Mouse (Mus musculus): ENCODE data around the gene Rbm20. TPM values are rescaled to one million over a fixed set of nuclear protein-coding genes. Genes with fewer than 3 reads are reported as not detected.

The Rbm20 gene
- polyA plus RNA-seq, 1 experiment from 2014 or later = 0.88 TPM

GRCm38 (mm10) chr19:53891569-53891968, 214.5 kb downstream of the Rbm20 start:
- 91% methylated on average over 2 of the region's 2 CpGs for WGBS
- no peak overlapping the region for H3K27ac ChIP-seq (ENCODE audit: low read depth, low read length)

GRCm38 (mm10) chr19:53892061-53892460, 215.0 kb downstream of the Rbm20 start, which contains the start of gene Pdcd4:
TSS of gene Pdcd4 (plus strand) at chr19:53892231.
- 57% methylated on average over 3 of the region's 3 CpGs for WGBS
- Histone ChIP-seq H3K4me1 (ENCODE audit: control insufficient read depth, insufficient read depth, low read depth, low read length) (no peaks in the 10 kb centered on the region), H3K9me3 (ENCODE audit: control insufficient read depth, low read length) (no peaks in the 10 kb centered on the region), H3K9ac (ENCODE audit: low read depth, low read length) (no peak within 1 kb of the TSS), H3K27ac (ENCODE audit: low read depth, low read length) (no peak within 1 kb of the TSS), H3K36me3 (ENCODE audit: control insufficient read depth, insufficient read depth, low read length) (no peaks in the 10 kb centered on the region), H3K4me2 (ENCODE audit: low read length) (no peak within 1 kb of the TSS), H3K4me3 (ENCODE audit: low read length) (no peak within 1 kb of the TSS), H3K27me3 (replicated peaks; ENCODE audit: control insufficient read depth, insufficient read depth, low read length) (no peaks in the 10 kb centered on the region)
- ATAC-seq = no peak

More at GRCm38 (mm10) chr19:53891569-53891968, 214.5 kb downstream of the Rbm20 start:
- Histone ChIP-seq H3K9ac (ENCODE audit: low read depth, low read length) (no peak overlapping the region), H3K4me1 (ENCODE audit: control insufficient read depth, insufficient read depth, low read depth, low read length) (no peaks in the 10 kb centered on the region), H3K4me3 (ENCODE audit: low read length) (no peak overlapping the region), H3K9me3 (ENCODE audit: control insufficient read depth, low read length) (no peaks in the 10 kb centered on the region), H3K4me2 (ENCODE audit: low read length) (no peak overlapping the region), H3K27me3 (replicated peaks; ENCODE audit: control insufficient read depth, insufficient read depth, low read length) (no peaks in the 10 kb centered on the region), H3K36me3 (ENCODE audit: control insufficient read depth, insufficient read depth, low read length) (no peaks in the 10 kb centered on the region)
- no peak for ATAC-seq

- Histone ChIP-seq H3K9me3 (ENCODE audit: control insufficient read depth, low read length) (no peaks in the 10 kb centered on the region), H3K27ac (ENCODE audit: low read depth, low read length) (no peak overlapping the region), H3K4me3 (ENCODE audit: low read length) (no peak overlapping the region), H3K9ac (ENCODE audit: low read depth, low read length) (no peak overlapping the region), H3K27me3 (replicated peaks; ENCODE audit: control insufficient read depth, insufficient read depth, low read length) (no peaks in the 10 kb centered on the region), H3K4me2 (ENCODE audit: low read length) (no peak overlapping the region), H3K4me1 (ENCODE audit: control insufficient read depth, insufficient read depth, low read depth, low read length) (no peaks in the 10 kb centered on the region), H3K36me3 (ENCODE audit: control insufficient read depth, insufficient read depth, low read length) (no peaks in the 10 kb centered on the region)
- no peak for ATAC-seq
- 72% methylated on average over 9 of the region's 9 CpGs for WGBS
These were observed 215.8 kb downstream of the Rbm20 start for GRCm38 (mm10) chr19:53892838-53893359.

- H3K27ac ChIP-seq (ENCODE audit: low read depth, low read length) = no peak overlapping the region
- no peak overlapping the region for H3K4me3 ChIP-seq (ENCODE audit: low read length)
- H3K9ac ChIP-seq (ENCODE audit: low read depth, low read length) = no peak overlapping the region
- WGBS = 68% methylated on average over 3 of the region's 3 CpGs
- H3K27me3 ChIP-seq (replicated peaks; ENCODE audit: control insufficient read depth, insufficient read depth, low read length) = no peaks in the 10 kb centered on the region
- ATAC-seq = no peak
- H3K4me1 ChIP-seq (ENCODE audit: control insufficient read depth, insufficient read depth, low read depth, low read length) = no peaks in the 10 kb centered on the region
- no peak overlapping the region for H3K4me2 ChIP-seq (ENCODE audit: low read length)
- H3K9me3 ChIP-seq (ENCODE audit: control insufficient read depth, low read length) = no peaks in the 10 kb centered on the region
- H3K36me3 ChIP-seq (ENCODE audit: control insufficient read depth, insufficient read depth, low read length) = no peaks in the 10 kb centered on the region
These were observed 216.6 kb downstream of the Rbm20 start for GRCm38 (mm10) chr19:53893711-53894171.

GRCm38 (mm10) chr19:53894538-53895121, 217.5 kb downstream of the Rbm20 start:
- Histone ChIP-seq H3K4me2 (ENCODE audit: low read length) (no peak overlapping the region), H3K27ac (ENCODE audit: low read depth, low read length) (no peak overlapping the region), H3K4me3 (ENCODE audit: low read length) (no peak overlapping the region), H3K4me1 (ENCODE audit: control insufficient read depth, insufficient read depth, low read depth, low read length) (no peaks in the 10 kb centered on the region), H3K27me3 (replicated peaks; ENCODE audit: control insufficient read depth, insufficient read depth, low read length) (no peaks in the 10 kb centered on the region), H3K36me3 (ENCODE audit: control insufficient read depth, insufficient read depth, low read length) (no peaks in the 10 kb centered on the region), H3K9ac (ENCODE audit: low read depth, low read length) (no peak overlapping the region), H3K9me3 (ENCODE audit: control insufficient read depth, low read length) (no peaks in the 10 kb centered on the region)
- ATAC-seq = no peak
- WGBS = 78% methylated on average over 12 of the region's 12 CpGs

GRCm38 (mm10) chr19:53898046-53898445, 220.9 kb downstream of the Rbm20 start:
- no peak overlapping the region for H3K4me3 ChIP-seq (ENCODE audit: low read length)
- no peaks in the 10 kb centered on the region for H3K27me3 ChIP-seq (replicated peaks; ENCODE audit: control insufficient read depth, insufficient read depth, low read length)
- no peak overlapping the region for H3K4me2 ChIP-seq (ENCODE audit: low read length)
- no peaks in the 10 kb centered on the region for H3K36me3 ChIP-seq (ENCODE audit: control insufficient read depth, insufficient read depth, low read length)
- peaks cover 7% of the 10 kb centered on the region for H3K4me1 ChIP-seq (ENCODE audit: control insufficient read depth, insufficient read depth, low read depth, low read length)
- no peaks in the 10 kb centered on the region for H3K9me3 ChIP-seq (ENCODE audit: control insufficient read depth, low read length)
- H3K9ac ChIP-seq (ENCODE audit: low read depth, low read length) = no peak overlapping the region
- H3K27ac ChIP-seq (ENCODE audit: low read depth, low read length) = no peak overlapping the region
- no peak for ATAC-seq
- 78% methylated on average over 5 of the region's 5 CpGs for WGBS

GRCm38 (mm10) chr19:53898498-53898897, 221.4 kb downstream of the Rbm20 start:
- no peaks in the 10 kb centered on the region for H3K27me3 ChIP-seq (replicated peaks; ENCODE audit: control insufficient read depth, insufficient read depth, low read length)
- H3K4me1 ChIP-seq (ENCODE audit: control insufficient read depth, insufficient read depth, low read depth, low read length) = peaks cover 7% of the 10 kb centered on the region
- no peak overlapping the region for H3K27ac ChIP-seq (ENCODE audit: low read depth, low read length)
- 81% methylated on average over 4 of the region's 4 CpGs for WGBS
- H3K36me3 ChIP-seq (ENCODE audit: control insufficient read depth, insufficient read depth, low read length) = no peaks in the 10 kb centered on the region
- H3K4me2 ChIP-seq (ENCODE audit: low read length) = no peak overlapping the region
- no peak for ATAC-seq
- no peaks in the 10 kb centered on the region for H3K9me3 ChIP-seq (ENCODE audit: control insufficient read depth, low read length)
- no peak overlapping the region for H3K4me3 ChIP-seq (ENCODE audit: low read length)
- H3K9ac ChIP-seq (ENCODE audit: low read depth, low read length) = no peak overlapping the region

GRCm38 (mm10) chr19:53898970-53899900, 222.1 kb downstream of the Rbm20 start:
- no peak overlapping the region for H3K4me2 ChIP-seq (ENCODE audit: low read length)
- peaks cover 7% of the 10 kb centered on the region for H3K4me1 ChIP-seq (ENCODE audit: control insufficient read depth, insufficient read depth, low read depth, low read length)
- H3K36me3 ChIP-seq (ENCODE audit: control insufficient read depth, insufficient read depth, low read length) = no peaks in the 10 kb centered on the region
- H3K9ac ChIP-seq (ENCODE audit: low read depth, low read length) = no peak overlapping the region
- H3K27ac ChIP-seq (ENCODE audit: low read depth, low read length) = no peak overlapping the region
- no peaks in the 10 kb centered on the region for H3K27me3 ChIP-seq (replicated peaks; ENCODE audit: control insufficient read depth, insufficient read depth, low read length)
- no peaks in the 10 kb centered on the region for H3K9me3 ChIP-seq (ENCODE audit: control insufficient read depth, low read length)
- WGBS = 85% methylated on average over 25 of the region's 25 CpGs
- no peak overlapping the region for H3K4me3 ChIP-seq (ENCODE audit: low read length)
- no peak for ATAC-seq

GRCm38 (mm10) chr19:53899941-53900610, 223.0 kb downstream of the Rbm20 start:
- WGBS = 91% methylated on average over 14 of the region's 14 CpGs
- H3K27me3 ChIP-seq (replicated peaks; ENCODE audit: control insufficient read depth, insufficient read depth, low read length) = no peaks in the 10 kb centered on the region
- no peaks in the 10 kb centered on the region for H3K36me3 ChIP-seq (ENCODE audit: control insufficient read depth, insufficient read depth, low read length)
- H3K9ac ChIP-seq (ENCODE audit: low read depth, low read length) = no peak overlapping the region
- H3K9me3 ChIP-seq (ENCODE audit: control insufficient read depth, low read length) = no peaks in the 10 kb centered on the region
- ATAC-seq = no peak
- no peak overlapping the region for H3K4me3 ChIP-seq (ENCODE audit: low read length)
- H3K4me1 ChIP-seq (ENCODE audit: control insufficient read depth, insufficient read depth, low read depth, low read length) = peaks cover 14% of the 10 kb centered on the region
- no peak overlapping the region for H3K27ac ChIP-seq (ENCODE audit: low read depth, low read length)
- H3K4me2 ChIP-seq (ENCODE audit: low read length) = no peak overlapping the region
